Mouse (Mus musculus): ENCODE data around the gene Zfp189.
"Not testable (repeated sequence)": the region's sequence is repeated elsewhere in the genome, so short reads cannot be mapped to it uniquely, and the experiment has no call there.

The Zfp189 gene

DNA sequence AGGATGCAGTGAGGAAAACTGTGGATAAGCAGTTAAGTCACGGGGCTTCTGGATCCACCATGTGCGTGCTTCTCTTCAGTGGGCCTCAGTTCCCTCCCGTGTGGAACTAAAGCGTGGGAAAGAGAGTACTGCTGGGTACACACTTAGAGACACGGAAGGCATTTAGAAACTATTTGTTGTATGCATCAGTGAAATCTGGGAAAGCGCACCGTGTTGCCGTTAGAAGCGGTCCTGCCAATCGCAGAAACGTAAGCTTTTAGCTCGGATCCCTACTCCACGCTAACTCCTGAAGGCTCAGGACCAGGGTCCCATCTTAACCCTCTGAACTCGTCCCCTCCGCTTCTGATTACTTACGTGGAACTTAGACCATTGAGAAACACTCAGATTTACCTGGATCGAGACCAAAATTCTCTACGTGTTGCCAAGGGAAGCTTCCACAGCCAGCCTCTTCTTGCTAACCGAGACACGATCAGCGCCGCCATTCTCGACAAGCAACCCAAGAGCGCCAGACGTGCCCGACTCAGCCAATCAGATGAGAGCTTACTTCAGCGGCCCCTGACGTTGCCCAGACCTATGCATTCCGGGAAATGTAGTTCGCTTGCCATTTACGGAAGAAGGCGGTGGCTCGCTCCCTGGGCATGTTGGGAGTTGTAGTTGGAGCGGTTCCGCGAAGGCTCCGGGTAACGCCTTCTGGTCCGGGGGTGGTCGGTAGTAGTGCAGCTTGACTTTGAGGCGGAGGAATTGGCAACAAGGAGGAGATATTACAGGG, at the start of gene Zfp189, which contains the start of gene Mrpl50:
TSS of gene Zfp189 (plus strand) at position 605 of the 769 bp plus-strand sequence.
TSS of gene Mrpl50 (minus strand) at position 522 of the 769 bp plus-strand sequence.
- peak; percentile 96 for DNase-seq

DNA sequence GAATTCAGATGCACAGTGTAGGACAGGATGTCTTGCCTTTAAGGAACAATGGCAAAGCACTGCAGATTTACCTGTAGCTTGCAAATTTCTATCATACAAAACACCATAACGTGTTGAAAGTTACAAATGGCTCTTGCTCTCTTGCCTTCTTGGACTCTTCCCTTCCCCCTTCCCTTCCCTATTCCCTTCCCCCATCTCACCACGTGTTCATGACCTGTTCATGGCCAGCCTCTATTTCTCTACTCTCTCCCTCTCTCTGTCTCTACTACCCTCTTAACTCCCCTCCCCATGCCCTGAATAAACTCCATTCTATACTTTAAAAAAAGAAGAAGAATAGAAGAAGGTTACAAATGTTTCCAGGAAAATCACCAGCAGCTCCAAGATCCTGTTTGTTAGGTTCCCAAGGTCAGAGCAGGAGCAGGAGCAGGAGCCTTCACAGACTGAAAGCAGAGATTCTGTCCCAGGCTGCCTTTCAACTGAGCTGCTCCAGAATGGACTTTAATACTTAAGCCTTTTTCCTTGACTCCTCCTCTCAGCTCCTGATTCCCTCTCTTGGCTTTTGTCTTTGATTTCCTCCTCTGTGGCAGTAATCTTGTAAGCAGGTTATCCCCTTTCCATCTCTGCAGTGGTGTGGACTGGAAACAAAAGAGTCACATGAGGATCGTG, 47.4 kb upstream of the Zfp189 start, which contains the start of gene Acnat1:
TSS of gene Acnat1 (minus strand) at position 478 of the 666 bp plus-strand sequence.
- no peak for DNase-seq

DNA sequence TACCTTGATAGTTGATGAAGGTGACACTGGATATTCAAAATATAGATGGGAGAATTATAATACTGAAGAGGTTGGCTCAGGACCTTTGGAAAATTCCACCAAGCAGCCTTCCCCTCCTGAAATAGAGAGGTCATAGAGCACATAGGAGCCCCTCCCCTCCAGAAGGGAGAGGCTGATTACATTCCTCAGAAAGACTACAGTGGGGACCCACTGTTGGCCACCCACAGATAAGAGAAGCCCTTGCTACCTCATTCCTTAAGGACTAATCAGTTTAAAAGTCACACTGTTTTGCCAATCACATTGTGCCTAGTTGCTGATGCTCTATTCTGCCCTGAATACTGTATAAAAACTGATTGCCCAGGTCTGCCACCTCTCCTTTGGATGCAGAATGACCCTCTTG, 46.4 kb upstream of the Zfp189 start:
- no peak for DNase-seq

DNA sequence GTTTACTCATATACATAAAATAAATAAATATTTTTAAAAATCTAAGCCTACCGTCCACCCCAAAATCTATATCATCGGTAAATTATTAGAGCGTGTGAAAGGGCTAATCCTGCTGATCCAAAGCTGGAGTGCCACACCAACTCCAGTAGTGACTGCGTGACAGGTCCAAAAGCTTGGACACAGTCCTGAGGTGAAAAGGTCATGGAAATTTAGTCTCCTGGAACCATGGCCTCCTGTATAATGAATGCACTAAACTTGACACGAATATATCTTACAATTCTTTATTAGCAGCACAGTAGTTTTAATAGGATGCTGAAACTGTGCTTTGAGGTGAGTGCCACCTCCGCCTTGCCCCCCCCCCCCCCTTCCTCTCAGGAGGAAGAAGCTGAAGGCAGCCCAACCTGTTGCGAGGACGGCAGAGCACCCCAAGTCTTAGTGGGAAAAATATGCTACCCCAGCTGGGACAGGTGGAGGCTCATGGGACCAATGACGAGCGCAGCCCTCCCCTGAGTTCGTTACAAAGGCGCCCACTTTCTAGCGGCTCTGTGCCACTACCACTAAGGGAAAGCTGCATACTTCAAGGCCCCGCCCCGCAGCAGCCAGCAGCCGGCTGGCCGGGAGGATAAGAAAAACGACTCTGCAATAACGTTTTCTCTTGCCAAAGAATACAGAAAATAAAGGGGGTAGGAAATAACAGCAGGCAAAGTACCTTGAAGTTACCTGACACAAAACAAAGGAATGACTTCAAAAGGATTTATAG, 42.7 kb upstream of the Zfp189 start:
- DNase-seq, result no peak

DNA sequence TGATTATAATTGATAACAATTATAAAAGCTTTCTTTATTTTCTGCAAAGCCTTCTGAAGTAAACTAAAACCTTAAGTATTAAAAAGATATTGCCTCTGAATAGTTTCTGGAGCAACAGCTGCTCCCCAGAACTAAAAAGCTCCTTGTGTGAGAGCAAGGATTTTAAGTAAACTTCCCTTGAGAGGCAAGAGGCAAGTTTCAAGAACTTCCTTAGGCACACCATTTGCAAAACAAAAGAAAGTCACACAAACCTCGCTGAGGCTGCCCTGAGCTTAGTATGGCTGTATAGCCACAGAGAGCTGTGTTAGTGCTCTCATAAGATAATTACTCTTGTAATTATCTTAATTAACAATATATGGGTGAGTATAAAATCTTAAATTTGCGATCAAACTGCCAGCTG, 41.9 kb upstream of the Zfp189 start:
- not testable (repeated sequence) for DNase-seq

DNA sequence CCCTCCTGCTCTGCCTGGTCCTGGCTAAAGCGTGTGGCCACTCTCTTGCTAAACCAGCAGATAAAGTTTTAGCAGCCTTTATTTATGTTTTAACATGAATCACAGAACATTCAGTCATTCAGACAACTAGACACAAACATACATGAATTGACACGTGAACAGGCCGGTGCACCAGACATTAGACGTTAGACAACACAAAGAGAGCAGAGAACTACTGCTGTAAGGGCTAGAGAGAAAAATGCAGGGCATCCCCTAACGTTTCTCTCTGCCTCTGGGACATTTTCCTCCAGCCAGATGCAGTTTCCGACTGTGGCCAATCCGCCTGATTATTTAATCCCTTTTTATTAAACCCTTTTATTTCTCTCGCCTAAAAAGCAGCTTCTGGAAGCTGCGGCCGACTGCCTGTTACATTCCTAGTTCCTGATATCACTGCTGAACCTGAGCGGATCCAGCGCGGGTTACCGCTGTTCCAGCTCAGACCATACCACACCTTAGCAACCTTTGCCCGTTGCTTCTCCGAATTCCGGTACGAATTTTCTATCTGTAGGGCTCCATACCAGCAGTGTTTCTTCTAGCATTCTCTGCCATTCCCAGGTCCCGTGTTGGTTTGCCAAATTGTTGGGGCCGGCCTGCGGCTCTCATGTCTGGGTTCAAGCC, 40.7 kb upstream of the Zfp189 start:
- DNase-seq, result no peak

DNA sequence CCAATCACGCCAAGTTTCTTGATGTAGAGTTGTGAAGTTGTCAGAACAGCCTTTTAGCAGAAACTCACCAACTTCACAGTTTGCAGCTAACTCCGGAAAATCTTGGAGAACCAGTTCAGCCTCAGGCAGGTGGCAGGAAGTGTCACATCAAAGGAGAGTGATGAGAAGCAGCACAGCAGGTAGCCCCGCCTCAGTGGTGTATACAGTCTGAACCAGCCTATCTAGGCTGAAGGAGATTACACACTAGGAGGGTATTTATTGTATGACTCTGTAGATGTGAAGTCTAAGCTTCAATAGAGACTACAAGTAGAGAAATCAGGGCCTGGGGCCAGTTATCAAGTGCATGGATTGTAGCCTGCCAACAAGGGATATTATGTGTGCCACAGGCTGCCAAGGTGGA, 40.1 kb upstream of the Zfp189 start:
- no peak for DNase-seq

DNA sequence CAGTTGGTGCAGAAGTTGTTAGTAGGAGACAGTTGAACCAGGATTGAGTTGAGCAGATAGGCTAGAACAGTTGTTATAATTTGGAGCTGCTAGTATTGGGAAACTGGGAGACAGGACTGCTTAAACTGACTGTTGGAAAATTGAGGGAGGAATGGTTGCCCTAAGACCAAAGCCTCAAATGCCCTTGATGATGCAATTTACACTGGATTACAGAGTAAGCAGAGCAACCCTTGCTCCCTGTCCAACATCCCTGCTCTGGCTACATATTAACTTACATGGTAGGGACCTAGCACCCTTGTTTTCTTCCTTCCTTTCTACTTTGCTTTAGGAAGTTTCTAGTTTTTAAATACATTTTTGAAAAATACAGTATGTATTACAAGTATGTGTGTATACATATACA, 35.5 kb upstream of the Zfp189 start:
- DNase-seq, result no peak

DNA sequence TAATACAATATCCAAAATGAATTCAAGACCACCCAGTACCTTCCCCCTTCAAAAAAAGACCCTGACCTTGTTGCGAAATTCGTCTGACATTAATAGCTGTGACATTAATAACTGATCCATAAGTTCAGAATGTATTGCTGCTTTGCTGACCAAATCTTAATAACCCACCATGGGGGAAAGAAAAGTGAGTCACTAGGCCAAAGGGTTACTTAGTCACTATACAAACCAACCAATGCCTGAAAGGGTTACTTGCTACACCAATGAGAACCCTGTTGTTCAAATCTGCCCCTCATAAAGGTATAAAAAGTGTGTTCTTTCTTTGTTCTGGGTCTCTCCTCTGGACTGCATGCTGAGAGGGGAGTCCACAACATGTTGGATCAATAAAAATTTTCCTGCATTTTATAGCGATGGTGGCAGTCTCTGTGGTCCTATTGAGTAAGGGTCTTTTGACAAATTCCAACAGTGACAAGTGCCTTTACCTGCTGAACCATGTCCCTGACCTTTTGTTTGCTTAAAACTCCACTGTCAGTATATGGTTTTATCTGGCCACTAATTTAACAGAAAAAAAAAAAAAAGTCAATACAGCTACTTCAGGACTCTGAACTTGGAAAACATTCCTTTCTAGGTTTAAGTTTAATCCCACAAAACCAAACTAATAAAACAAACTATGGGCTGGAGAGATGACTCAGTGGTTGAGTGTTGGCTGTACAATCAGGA, 34.9 kb upstream of the Zfp189 start:
- DNase-seq, result not testable (repeated sequence)

DNA sequence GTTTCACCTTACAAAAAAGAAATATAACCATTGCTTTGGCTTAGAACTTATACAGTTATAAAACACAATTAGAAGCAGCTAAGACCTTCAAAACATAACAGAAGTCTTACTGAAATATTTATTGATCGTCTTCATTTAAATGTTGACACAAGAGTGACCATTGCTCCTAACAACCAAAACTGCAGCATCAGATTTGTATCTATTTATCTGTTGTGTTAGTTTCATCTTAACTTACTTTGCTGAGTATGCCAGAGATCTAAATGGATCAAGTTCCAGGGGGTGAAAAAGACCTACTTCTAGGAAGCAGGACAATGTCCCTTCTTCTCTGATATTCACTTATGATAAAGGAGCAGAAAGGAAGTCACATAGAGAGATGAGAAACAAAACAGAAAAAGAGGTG, 17.4 kb upstream of the Zfp189 start:
- no peak for DNase-seq

DNA sequence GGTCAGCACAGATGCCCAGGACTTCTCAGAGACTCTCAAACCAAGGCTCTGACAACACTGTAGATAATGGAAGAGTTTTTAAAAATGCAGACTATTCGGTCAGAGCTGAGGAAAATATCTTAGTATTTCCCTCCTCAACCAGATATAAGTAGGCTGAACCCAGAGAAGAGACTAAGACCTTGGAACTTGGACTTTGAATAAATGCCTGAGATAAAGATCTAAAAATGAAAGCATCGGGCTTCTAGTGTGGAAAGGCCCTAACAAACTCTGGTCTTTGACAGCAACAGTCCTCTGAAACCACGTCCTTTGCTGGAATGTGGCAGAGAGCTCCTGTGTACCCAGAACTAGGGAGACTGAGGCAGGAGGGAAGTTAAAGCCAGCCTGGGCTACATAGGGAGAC, 14.6 kb upstream of the Zfp189 start, which contains the start of gene Baat:
TSS of gene Baat (minus strand) at position 172 of the 400 bp plus-strand sequence.
- DNase-seq, result no peak

DNA sequence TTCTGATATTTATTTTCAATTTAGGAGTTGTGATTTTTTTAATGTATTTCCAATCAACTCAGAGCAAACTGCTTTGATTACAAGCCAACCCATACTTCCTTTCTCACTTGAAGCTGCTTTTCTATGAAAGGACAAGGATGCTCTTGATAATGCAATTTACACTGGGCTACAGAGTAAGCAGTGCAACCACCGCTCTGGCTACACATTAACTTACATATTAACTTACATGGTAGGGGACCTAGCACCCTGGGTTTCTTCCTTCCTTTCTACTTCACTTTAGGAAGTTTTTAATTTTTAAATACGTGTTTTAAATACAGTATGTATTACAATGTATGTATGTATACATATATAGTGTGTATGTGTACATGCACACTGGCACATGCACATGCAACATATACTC, 11.8 kb upstream of the Zfp189 start:
- DNase-seq, result no peak

DNA sequence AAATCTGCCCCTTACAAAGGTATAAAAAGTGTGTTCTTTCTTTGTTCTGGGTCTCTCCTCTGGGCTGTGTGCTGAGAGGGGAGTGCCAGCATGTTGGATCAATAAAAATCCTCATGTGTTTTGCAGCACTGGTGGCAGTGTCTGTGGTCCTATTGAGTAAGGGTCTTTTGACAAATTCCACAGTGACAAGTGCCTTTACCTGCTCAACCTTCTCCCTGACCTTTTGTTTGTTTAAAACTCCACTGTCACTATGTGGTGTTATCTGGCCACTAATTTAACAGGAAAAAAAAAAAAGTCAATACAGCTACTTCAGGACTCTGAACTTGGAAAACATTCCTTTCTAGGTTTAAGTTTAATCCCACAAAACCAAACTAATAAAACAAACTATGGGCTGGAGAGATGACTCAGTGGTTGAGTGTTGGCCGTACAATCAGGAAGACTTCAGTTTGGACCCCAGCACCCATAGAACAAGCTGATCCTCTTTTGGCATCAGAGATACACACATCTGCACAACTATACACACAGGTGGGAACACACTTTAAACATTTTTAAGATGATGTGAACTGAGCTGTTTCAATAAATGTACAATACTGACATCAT, 10.6 kb upstream of the Zfp189 start:
- not testable (repeated sequence) for DNase-seq

DNA sequence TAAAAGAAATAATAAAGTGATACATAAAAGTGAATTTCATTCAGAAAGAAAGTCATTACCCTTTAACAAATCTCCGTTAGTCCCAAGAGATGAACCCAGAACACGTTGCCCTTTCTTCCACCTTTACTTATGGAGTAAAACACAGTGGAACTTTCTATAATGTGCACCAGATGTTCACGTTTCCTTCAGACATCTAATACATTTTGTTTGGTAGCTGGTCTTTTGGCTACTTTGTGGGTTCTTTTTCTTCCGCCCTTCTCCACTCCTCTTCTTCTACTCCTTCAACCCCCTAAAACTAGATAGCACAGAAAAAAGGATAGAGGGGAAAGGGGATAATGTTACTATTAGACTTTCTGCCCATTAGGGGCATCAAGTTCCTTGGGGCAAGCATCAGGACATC, 8.3 kb upstream of the Zfp189 start:
- DNase-seq, result no peak

DNA sequence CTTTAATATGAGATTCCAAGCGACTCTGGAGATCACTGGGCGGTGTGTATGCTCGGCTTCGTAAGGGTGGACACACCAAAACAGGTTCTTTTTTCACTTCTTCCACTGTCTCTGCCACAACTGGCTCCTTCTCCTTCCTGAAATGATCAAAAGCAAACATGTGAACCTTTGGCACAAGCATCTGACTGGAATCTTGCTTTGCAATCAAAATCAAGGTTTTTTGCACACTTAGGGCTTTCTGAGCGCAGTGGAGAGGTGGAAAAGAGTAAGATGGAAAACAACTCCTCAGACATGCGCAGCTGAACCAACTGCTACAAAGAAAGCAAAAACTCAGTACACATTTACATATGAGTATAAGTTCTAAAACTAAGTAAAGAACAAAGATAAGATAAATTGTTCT, 6.5 kb upstream of the Zfp189 start:
- no peak for DNase-seq

DNA sequence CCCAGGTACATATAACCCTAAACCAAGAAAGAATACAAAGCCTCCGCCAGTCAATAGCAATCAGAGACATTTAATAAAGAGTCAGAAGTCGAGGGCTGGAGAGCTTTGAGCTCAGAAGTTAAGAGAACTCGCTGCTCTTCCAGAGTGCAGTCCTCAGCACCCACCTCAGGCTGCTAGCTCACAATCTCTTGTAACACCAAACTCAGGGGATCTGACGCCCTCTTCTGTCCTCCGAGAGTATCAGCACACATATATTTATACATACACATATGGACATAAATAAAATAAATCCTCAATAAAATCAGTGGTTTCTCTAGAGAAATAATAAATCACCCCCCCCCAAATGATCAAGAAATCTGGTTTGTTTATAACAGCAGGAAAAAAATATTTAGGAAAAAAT, 1.5 kb upstream of the Zfp189 start:
- no peak for DNase-seq

DNA sequence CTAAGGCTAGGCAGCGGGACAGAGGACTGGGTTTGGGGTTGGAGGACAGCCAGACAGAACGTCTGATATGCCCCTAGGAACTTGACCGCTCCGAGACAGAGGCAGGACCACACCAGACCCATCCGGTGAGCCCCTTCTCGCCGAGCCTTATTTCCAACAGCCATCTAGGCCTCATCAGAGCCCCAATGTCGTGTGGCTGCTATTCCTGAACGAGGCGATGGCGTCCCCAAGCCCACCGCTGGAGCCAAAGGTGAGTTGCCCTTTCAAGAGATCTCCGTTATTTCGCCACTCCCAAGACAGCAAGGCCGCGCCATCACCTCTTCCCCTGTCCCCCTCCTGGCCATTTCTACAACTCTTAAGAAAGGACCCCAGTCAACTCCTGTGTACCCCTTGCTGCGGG, 370 bp downstream of the Zfp189 start:
- no peak for DNase-seq

DNA sequence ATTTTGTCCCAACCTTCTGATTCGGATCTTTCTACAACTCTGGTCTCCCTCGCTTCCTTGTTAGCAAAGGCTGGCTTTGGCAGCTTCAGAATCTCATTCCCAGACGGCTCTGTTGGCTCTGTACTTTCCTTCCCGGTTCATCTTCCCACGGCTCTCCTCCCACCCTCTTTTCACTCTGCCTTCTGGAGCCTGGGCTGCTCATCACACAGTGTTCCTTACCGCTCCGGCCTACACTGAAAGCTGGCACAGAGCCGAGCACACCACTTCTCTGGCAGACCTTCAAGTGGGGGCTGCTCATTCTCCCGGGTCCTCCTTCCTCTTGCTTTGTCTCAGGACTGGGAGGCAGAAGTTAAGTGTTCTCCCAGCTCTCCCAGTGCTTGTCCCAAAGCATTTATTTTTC, 1.6 kb downstream of the Zfp189 start:
- DNase-seq, result peak; percentile 52

DNA sequence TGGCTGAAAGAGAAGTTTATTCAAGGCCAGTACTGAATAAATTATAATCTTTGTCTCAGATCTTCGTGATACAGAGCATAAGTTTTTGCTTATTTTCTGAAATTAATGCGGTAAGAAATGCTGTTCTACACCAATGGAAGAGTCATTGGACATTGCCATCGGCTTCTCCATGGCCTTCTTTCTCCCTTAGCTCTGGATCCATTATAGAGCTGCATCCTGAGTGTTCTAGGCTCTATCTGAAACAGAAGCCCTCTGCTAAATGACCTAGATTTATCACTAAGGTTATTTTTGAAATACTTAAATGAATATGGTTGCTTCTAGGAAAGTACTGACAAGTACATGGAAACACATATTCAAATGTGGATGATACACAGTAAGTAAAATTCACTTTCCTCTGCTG, 14.1 kb downstream of the Zfp189 start:
- no peak for DNase-seq

DNA sequence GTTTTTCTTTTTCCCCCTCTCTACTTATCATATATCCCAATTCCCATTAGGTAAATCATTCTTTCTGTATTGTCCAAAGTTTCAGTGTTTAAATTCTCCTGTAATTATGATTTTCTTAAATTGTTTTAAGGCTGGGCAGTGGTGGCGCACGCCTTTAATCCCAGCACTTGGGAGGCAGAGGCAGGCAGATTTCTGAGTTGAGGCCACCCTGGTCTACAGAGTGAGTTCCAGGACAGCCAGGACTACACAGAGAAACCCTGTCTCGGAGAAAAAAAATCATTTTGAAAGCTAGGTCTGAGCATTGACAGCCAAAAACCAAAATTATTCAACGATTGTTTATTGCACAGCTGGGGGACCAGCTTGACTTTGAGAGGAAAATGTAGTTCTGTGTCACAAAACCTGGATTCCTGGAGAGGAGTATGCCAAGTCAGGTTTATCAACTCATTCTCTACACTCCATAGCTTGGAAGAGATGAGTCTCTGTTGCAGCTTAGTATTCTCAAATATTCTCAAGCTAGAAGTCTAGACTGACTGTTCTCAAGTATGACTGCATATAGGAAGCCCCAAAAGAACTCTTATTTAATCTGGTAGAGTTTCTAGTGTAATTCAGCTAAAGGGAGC, 14.8 kb downstream of the Zfp189 start:
- DNase-seq, result no peak

DNA sequence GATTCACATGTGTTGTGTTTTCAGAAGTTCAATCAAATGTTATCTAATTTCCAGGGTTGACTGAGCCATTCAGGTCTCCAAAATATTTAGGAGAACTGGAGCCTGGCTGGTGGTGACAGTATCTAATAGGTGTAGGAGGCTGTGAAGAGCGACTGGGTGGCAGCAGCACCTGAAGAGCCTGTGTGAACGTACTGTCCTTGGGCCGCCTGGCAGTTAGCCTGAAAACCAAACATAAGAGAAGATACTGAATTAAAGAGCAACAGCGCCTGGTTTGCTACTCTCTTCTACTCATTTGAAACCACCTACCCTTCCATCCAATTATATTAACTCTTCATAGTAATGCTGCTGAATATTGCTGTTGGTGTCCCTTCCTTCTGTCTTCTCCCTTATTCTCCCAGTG, 15.7 kb downstream of the Zfp189 start:
- DNase-seq, result no peak

Measured in cerebellum, adult 9-11 months (tissue).